Mouse (Mus musculus): ENCODE measurements at regions not wholly inside any gene's neighbourhood (a gene's known extent, or its start where the extent isn't known, plus 50 kb on each side); places are given as distances from the start of the nearest gene placed in this dataset.

GRCm38 (mm10) chr12:13939494-13939893 lies 212.4 kb downstream of the Fam84a start:
- H3K27me3 ChIP-seq (ENCODE audit: low read depth, poor library complexity, severe bottlenecking): no peaks in the 10 kb centered on the region
- H3K4me3 ChIP-seq: no peak overlapping the region
- H3K4me1 ChIP-seq: no peaks in the 10 kb centered on the region
- 90% methylated on average over 4 of the region's 4 CpGs for WGBS
- H3K27ac ChIP-seq (replicated peaks): no peak overlapping the region
- no peaks in the 10 kb centered on the region for H3K36me3 ChIP-seq
- DNase-seq (ENCODE audit: low spot score): no peak
- no peaks in the 10 kb centered on the region for H3K9me3 ChIP-seq (replicated peaks)

- no peaks in the 10 kb centered on the region for H3K27me3 ChIP-seq (ENCODE audit: low read depth, poor library complexity, severe bottlenecking)
- 92% methylated on average over 1 of the region's 1 CpGs for WGBS
- H3K36me3 ChIP-seq: no peaks in the 10 kb centered on the region
- H3K4me3 ChIP-seq: no peak overlapping the region
- DNase-seq (ENCODE audit: low spot score): no peak
- H3K27ac ChIP-seq (replicated peaks): no peak overlapping the region
- no peaks in the 10 kb centered on the region for H3K4me1 ChIP-seq
- H3K9me3 ChIP-seq (replicated peaks): no peaks in the 10 kb centered on the region
These were observed 230.8 kb downstream of the Fam84a start for GRCm38 (mm10) chr12:13921066-13921465.

GRCm38 (mm10) chr12:13883317-13883716 lies 268.5 kb downstream of the Fam84a start:
- DNase-seq (ENCODE audit: low spot score): no peak
- WGBS: 69% methylated on average over 3 of the region's 3 CpGs

GRCm38 (mm10) chr12:13869161-13869560 lies 282.7 kb downstream of the Fam84a start:
- DNase-seq (ENCODE audit: low spot score): no peak
- H3K27me3 ChIP-seq (ENCODE audit: low read depth, poor library complexity, severe bottlenecking): no peaks in the 10 kb centered on the region
- no peak overlapping the region for H3K27ac ChIP-seq (replicated peaks)
- no peaks in the 10 kb centered on the region for H3K4me1 ChIP-seq
- no peaks in the 10 kb centered on the region for H3K9me3 ChIP-seq (replicated peaks)
- no peak overlapping the region for H3K4me3 ChIP-seq
- H3K36me3 ChIP-seq: no peaks in the 10 kb centered on the region
- 86% methylated on average over 1 of the region's 1 CpGs for whole genome bisulfite sequencing

More at GRCm38 (mm10) chr12:13883317-13883716, 268.5 kb downstream of the Fam84a start:
- Histone ChIP-seq H3K4me1 (no peaks in the 10 kb centered on the region), H3K36me3 (no peaks in the 10 kb centered on the region), H3K4me3 (no peak overlapping the region), H3K27me3 (ENCODE audit: low read depth, poor library complexity, severe bottlenecking) (no peaks in the 10 kb centered on the region), H3K9me3 (replicated peaks) (no peaks in the 10 kb centered on the region), H3K27ac (replicated peaks) (no peak overlapping the region)

GRCm38 (mm10) chr12:13861226-13861625 lies 290.6 kb downstream of the Fam84a start:
- Histone ChIP-seq H3K27ac (replicated peaks) (no peak overlapping the region), H3K4me1 (no peaks in the 10 kb centered on the region), H3K9me3 (replicated peaks) (no peaks in the 10 kb centered on the region), H3K27me3 (ENCODE audit: low read depth, poor library complexity, severe bottlenecking) (no peaks in the 10 kb centered on the region), H3K36me3 (no peaks in the 10 kb centered on the region), H3K4me3 (no peak overlapping the region)
- WGBS: 89% methylated on average over 7 of the region's 7 CpGs
- no peak for DNase-seq (ENCODE audit: low spot score)

GRCm38 (mm10) chr12:13844532-13845485 lies 307.0 kb downstream of the Fam84a start:
- Histone ChIP-seq H3K27me3 (ENCODE audit: low read depth, poor library complexity, severe bottlenecking) (no peaks in the 10 kb centered on the region), H3K9me3 (replicated peaks) (no peaks in the 10 kb centered on the region; the same call in none of the 2 replicates), H3K27ac (replicated peaks) (no peak overlapping the region), H3K4me1 (no peaks in the 10 kb centered on the region), H3K36me3 (no peaks in the 10 kb centered on the region), H3K4me3 (no peak overlapping the region)
- peak; percentile 31 for DNase-seq (ENCODE audit: low spot score)
- 63% methylated on average over 13 of the region's 13 CpGs for WGBS

- no peak for DNase-seq (ENCODE audit: low spot score)
- no peak overlapping the region for H3K27ac ChIP-seq (replicated peaks)
- no peaks in the 10 kb centered on the region; the same call in 1 of the 2 replicates for H3K9me3 ChIP-seq (replicated peaks)
- H3K36me3 ChIP-seq: no peaks in the 10 kb centered on the region
- H3K4me3 ChIP-seq: no peak overlapping the region
- 88% methylated on average over 5 of the region's 5 CpGs for WGBS
- H3K27me3 ChIP-seq (ENCODE audit: low read depth, poor library complexity, severe bottlenecking): no peaks in the 10 kb centered on the region
- H3K4me1 ChIP-seq: no peaks in the 10 kb centered on the region
These were observed 308.3 kb downstream of the Fam84a start for GRCm38 (mm10) chr12:13843423-13844080.

GRCm38 (mm10) chr12:13841238-13841637 lies 310.6 kb downstream of the Fam84a start:
- Histone ChIP-seq H3K9me3 (replicated peaks) (no peaks in the 10 kb centered on the region), H3K27me3 (ENCODE audit: low read depth, poor library complexity, severe bottlenecking) (no peaks in the 10 kb centered on the region), H3K27ac (replicated peaks) (no peak overlapping the region), H3K4me3 (no peak overlapping the region), H3K4me1 (no peaks in the 10 kb centered on the region), H3K36me3 (no peaks in the 10 kb centered on the region)
- 77% methylated on average over 1 of the region's 1 CpGs for WGBS
- DNase-seq (ENCODE audit: low spot score): no peak

GRCm38 (mm10) chr12:13834723-13835122 lies 317.1 kb downstream of the Fam84a start:
- Histone ChIP-seq H3K9me3 (replicated peaks) (no peaks in the 10 kb centered on the region), H3K4me1 (no peaks in the 10 kb centered on the region), H3K36me3 (no peaks in the 10 kb centered on the region), H3K4me3 (no peak overlapping the region), H3K27me3 (ENCODE audit: low read depth, poor library complexity, severe bottlenecking) (no peaks in the 10 kb centered on the region), H3K27ac (replicated peaks) (no peak overlapping the region)
- 90% methylated on average over 3 of the region's 3 CpGs for WGBS
- DNase-seq (ENCODE audit: low spot score): no peak

GRCm38 (mm10) chr12:13825899-13826298 lies 326.0 kb downstream of the Fam84a start:
- H3K27me3 ChIP-seq (ENCODE audit: low read depth, poor library complexity, severe bottlenecking): no peaks in the 10 kb centered on the region
- no peak overlapping the region for H3K27ac ChIP-seq (replicated peaks)
- no peaks in the 10 kb centered on the region for H3K9me3 ChIP-seq (replicated peaks)
- H3K36me3 ChIP-seq: no peaks in the 10 kb centered on the region
- H3K4me3 ChIP-seq: no peak overlapping the region
- no peak for DNase-seq (ENCODE audit: low spot score)
- H3K4me1 ChIP-seq: no peaks in the 10 kb centered on the region

- H3K27ac ChIP-seq (replicated peaks): no peak overlapping the region
- WGBS: 84% methylated on average over 2 of the region's 2 CpGs
- H3K4me1 ChIP-seq: no peaks in the 10 kb centered on the region
These were observed 336.4 kb downstream of the Fam84a start for GRCm38 (mm10) chr12:13815500-13815899.

GRCm38 (mm10) chr12:13810155-13810515 lies 341.7 kb downstream of the Fam84a start:
- WGBS: 80% methylated on average over 2 of the region's 2 CpGs
- Histone ChIP-seq H3K27me3 (ENCODE audit: low read depth, poor library complexity, severe bottlenecking) (no peaks in the 10 kb centered on the region), H3K4me3 (no peak overlapping the region)

More at GRCm38 (mm10) chr12:13815500-13815899, 336.4 kb downstream of the Fam84a start:
- H3K9me3 ChIP-seq (replicated peaks): no peaks in the 10 kb centered on the region
- DNase-seq (ENCODE audit: low spot score): no peak
- no peaks in the 10 kb centered on the region for H3K36me3 ChIP-seq
- no peaks in the 10 kb centered on the region for H3K27me3 ChIP-seq (ENCODE audit: low read depth, poor library complexity, severe bottlenecking)
- no peak overlapping the region for H3K4me3 ChIP-seq

More at GRCm38 (mm10) chr12:13810155-13810515, 341.7 kb downstream of the Fam84a start:
- Histone ChIP-seq H3K4me1 (no peaks in the 10 kb centered on the region), H3K9me3 (replicated peaks) (no peaks in the 10 kb centered on the region), H3K27ac (replicated peaks) (no peak overlapping the region), H3K36me3 (no peaks in the 10 kb centered on the region)
- DNase-seq (ENCODE audit: low spot score): no peak

All from midbrain, embryonic 10.5 days (tissue).